Mouse (Mus musculus) heart, postnatal 10 days (tissue): ENCODE measurements at regions not wholly inside any gene's neighbourhood (a gene's known extent, or its start where the extent isn't known, plus 50 kb on each side); places are given as distances from the start of the nearest gene placed in this dataset.
A peak's percentile ranks its signal among the peaks of the same experiment; 100 is the strongest.

Experiments used
- DNase-seq, 2 experiments: peaks; one replicate each; pipeline ENCODE4 v3.0.0; 2021
- intact Hi-C: fragments of 180-260 bp; cut with DNase I; formaldehyde crosslinking; loops from one replicate; pipeline ENCODE4 v1.15.1; 2025

GRCm38 (mm10) chr13:31475845-31476244 is 80.1 kb upstream of the Foxq1 start:
- intact Hi-C loops: no loop called here
- peak; percentile 25 to 39 for DNase-seq

GRCm38 (mm10) chr13:31477171-31477867 is 78.6 kb upstream of the Foxq1 start:
- no peak for DNase-seq
- intact Hi-C loops: no loop called here

GRCm38 (mm10) chr13:31481105-31481844 is 74.7 kb upstream of the Foxq1 start:
- intact Hi-C loops: no loop called here
- DNase-seq: no peak

GRCm38 (mm10) chr13:31486373-31486772 is 69.6 kb upstream of the Foxq1 start:
- intact Hi-C loops: no loop called here
- DNase-seq: no peak

- intact Hi-C loops: no loop called here
- no peak for DNase-seq
Observed at GRCm38 (mm10) chr13:31488186-31488585, 67.7 kb upstream of the Foxq1 start.

GRCm38 (mm10) chr13:31503191-31503590 is 52.7 kb upstream of the Foxq1 start:
- intact Hi-C loops: no loop called here
- no peak for DNase-seq

- no peak for DNase-seq
- intact Hi-C loops: no loop called here
Observed at GRCm38 (mm10) chr13:31503832-31504231, 52.1 kb upstream of the Foxq1 start.

GRCm38 (mm10) chr13:31504316-31504715 is 51.6 kb upstream of the Foxq1 start:
- DNase-seq: no peak
- intact Hi-C loops: no loop called here

- intact Hi-C loops: no loop called here
- DNase-seq: no peak
Observed at GRCm38 (mm10) chr13:31505386-31505785, 50.5 kb upstream of the Foxq1 start.
